Mouse (Mus musculus) urinary bladder, postnatal 4 days (tissue): ENCODE results near the gene Zbtb41.

ENCODE experiments used
- DNase-seq, 2 experiments: peaks; one replicate each; pipeline ENCODE4 v3.0.0; 2021 to 2022; ENCODE audit warnings: low spot score in 2 of 2

Gene Zbtb41

DNA sequence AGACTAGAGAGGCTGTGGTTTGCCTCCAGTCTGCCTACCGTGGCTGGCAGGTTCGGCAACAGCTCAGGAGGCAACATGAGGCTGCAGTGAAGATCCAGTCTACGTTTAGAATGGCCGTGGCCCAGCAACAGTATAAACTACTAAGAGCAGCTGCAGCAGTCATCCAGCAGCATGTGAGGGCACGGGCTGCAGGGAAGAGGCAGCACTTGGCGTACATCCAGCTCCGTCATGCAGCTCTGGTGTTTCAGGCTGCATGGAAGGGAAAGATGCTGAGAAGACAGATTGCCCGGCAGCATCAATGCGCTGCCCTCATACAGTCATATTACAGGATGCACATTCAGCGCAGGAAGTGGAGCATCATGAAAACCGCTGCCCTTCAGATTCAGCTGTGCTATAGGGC is 56.8 kb downstream of the Zbtb41 start:
- no peak for DNase-seq

GRCm38 (mm10) chr1:139480246-139480645 is 58.2 kb downstream of the Zbtb41 start:
- DNase-seq: no peak

GRCm38 (mm10) chr1:139481146-139481545 is 59.1 kb downstream of the Zbtb41 start:
- no peak for DNase-seq

- DNase-seq: no peak
Measured at GRCm38 (mm10) chr1:139494630-139495029, 72.5 kb downstream of the Zbtb41 start.

DNA sequence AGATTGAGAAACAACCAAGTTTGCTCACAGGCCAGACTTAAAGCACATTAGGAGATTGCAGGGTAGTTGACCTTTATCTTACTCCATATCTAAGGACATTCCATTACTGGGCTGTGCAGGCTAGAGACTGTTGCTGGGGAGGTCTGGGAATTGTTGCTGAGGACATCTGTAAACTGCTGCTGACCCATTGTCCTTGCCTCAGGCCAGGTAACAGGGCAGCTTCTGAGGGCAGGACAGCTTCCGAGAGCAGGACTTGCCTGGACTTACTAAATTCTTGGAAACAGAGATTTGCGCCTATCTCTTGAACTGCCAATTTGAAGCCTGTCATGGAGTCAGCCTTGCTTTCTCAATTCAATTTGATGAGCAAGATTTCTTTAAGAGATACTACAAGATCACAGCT is 73.3 kb downstream of the Zbtb41 start:
- no peak for DNase-seq

DNA sequence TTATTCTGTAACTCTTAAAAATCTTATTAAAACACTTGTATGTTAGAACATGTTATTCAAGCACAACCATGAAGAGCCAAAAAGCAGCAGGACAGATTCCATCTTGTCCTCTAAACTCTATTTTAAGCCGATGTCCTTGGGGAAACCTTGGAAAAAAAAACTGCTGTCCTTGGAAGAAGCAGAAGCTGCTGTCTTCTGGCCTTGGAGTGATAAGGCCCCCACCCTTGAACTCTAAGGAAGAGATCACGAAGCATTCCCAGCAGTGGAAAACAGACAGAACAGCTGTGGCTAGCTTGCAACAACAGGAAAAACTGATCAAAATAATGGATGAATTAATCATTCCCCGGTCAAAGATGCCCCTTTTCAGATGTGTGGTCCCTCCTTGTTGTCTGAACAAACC is 74.1 kb downstream of the Zbtb41 start:
- DNase-seq: no peak

- DNase-seq: no peak
Measured at GRCm38 (mm10) chr1:139499751-139500150, 77.7 kb downstream of the Zbtb41 start.

- no peak for DNase-seq
Measured at GRCm38 (mm10) chr1:139501258-139501752, 79.2 kb downstream of the Zbtb41 start, which contains the start of gene F13b. Gene F13b (plus strand): TSS chr1:139501702.
